Comparison of ENCODE assay signal across 10 mouse cellular contexts in genomic region chr17:74993726-74994581, GRCm38 (mm10). TPM values are rescaled to one million over a fixed set of nuclear protein-coding genes. Genes with fewer than 3 reads are reported as not detected.
DNase-seq lines count a peak whose midpoint lies in the region; ATAC-seq lines count a peak whose summit lies in the region.
"Had no signal": no experiment of that assay in that cellular context is flagged by ENCODE, and none has a peak within 500 bp of the region (broad histone marks: within the 10 kb centered on the region; RNA-seq: fewer than 3 reads in every experiment).

No protein-coding gene starts in this region.

- peak overlapping the region; percentile 46 for H3K9ac ChIP-seq in embryonic facial prominence, embryonic 11.5 days (replicated peaks; ENCODE audit: low read length)
- H3K9ac ChIP-seq in liver, embryonic 11.5 days (ENCODE audit: low read depth, low read length), result peak overlapping the region; percentile 26; the same call in 1 of the 2 replicates

- H3K9me3 ChIP-seq in embryonic facial prominence, embryonic 11.5 days (replicated peaks; ENCODE audit: control insufficient read depth, low read length), result no peaks in the 10 kb centered on the region
- peaks cover 9% of the 10 kb centered on the region; the same call in 1 of the 2 replicates for H3K9me3 ChIP-seq in hindbrain, embryonic 10.5 days
- H3K9me3 ChIP-seq in liver, embryonic 11.5 days (ENCODE audit: control insufficient read depth, low read length), result 0 out of 2 replicates have a peak, but pooled peaks cover 2% of the 10 kb centered on the region

- 2% methylated on average over 26 of the region's 26 CpGs for WGBS in embryonic facial prominence, embryonic 11.5 days
- WGBS in hindbrain, embryonic 10.5 days, result 3% methylated on average over 26 of the region's 26 CpGs
- 10% methylated on average over 26 of the region's 26 CpGs for WGBS in liver, embryonic 11.5 days

- peak overlapping the region; percentile 24 for H3K4me3 ChIP-seq in embryonic facial prominence, embryonic 11.5 days (ENCODE audit: low read depth, low read length)
- H3K4me3 ChIP-seq in hindbrain, embryonic 10.5 days, result peak overlapping the region; percentile 48
- H3K4me3 ChIP-seq in liver, embryonic 11.5 days (ENCODE audit: low read depth, low read length), result peak overlapping the region; percentile 19

- ATAC-seq in embryonic facial prominence, embryonic 11.5 days (replicated peaks; ENCODE audit: insufficient number of reproducible peaks, low FRiP score, low TSS enrichment, low read depth), result peak; percentile 92
- peak; percentile 67 for ATAC-seq in liver, embryonic 11.5 days (replicated peaks; ENCODE audit: low FRiP score)
- no peak for ATAC-seq in monocyte, adult 5-6 weeks (replicated peaks; ENCODE audit: insufficient number of reproducible peaks, low FRiP score, low TSS enrichment, poor library complexity, severe bottlenecking)
- ATAC-seq: Patski had no signal

- H3K36me3 ChIP-seq in embryonic facial prominence, embryonic 11.5 days (replicated peaks; ENCODE audit: control insufficient read depth, insufficient read depth, low read depth, low read length), result no peaks in the 10 kb centered on the region
- no peaks in the 10 kb centered on the region for H3K36me3 ChIP-seq in hindbrain, embryonic 10.5 days
- H3K36me3 ChIP-seq in liver, embryonic 11.5 days (ENCODE audit: control insufficient read depth, insufficient read depth, low read length), result no peaks in the 10 kb centered on the region

- H3K4me2 ChIP-seq in embryonic facial prominence, embryonic 11.5 days (ENCODE audit: low read depth, low read length), result peak overlapping the region; percentile 29
- peak overlapping the region; percentile 53 for H3K4me2 ChIP-seq in liver, embryonic 11.5 days

- H3K4me1 ChIP-seq in embryonic facial prominence, embryonic 11.5 days (ENCODE audit: control insufficient read depth, insufficient read depth, low read length), result no peaks in the 10 kb centered on the region
- H3K4me1 ChIP-seq in hindbrain, embryonic 10.5 days (replicated peaks), result peaks cover 20% of the 10 kb centered on the region
- peaks cover 6% of the 10 kb centered on the region; the same call in 1 of the 2 replicates for H3K4me1 ChIP-seq in liver, embryonic 11.5 days (replicated peaks; ENCODE audit: control insufficient read depth, insufficient read depth, low read length)

- H3K27me3 ChIP-seq in embryonic facial prominence, embryonic 11.5 days (ENCODE audit: control insufficient read depth, insufficient read depth, low read length), result no peaks in the 10 kb centered on the region
- H3K27me3 ChIP-seq in hindbrain, embryonic 10.5 days (ENCODE audit: insufficient read depth, poor library complexity, severe bottlenecking), result no peaks in the 10 kb centered on the region
- H3K27me3 ChIP-seq in liver, embryonic 11.5 days (replicated peaks; ENCODE audit: control insufficient read depth, insufficient read depth, low read length), result no peaks in the 10 kb centered on the region

- H3K27ac ChIP-seq in embryonic facial prominence, embryonic 11.5 days (replicated peaks; ENCODE audit: low read depth, low read length), result peak overlapping the region; percentile 82
- H3K27ac ChIP-seq in hindbrain, embryonic 10.5 days, result peak overlapping the region; percentile 84
- peak overlapping the region; percentile 49; the same call in 1 of the 2 replicates for H3K27ac ChIP-seq in liver, embryonic 11.5 days (ENCODE audit: low read depth, low read length)
- H3K27ac ChIP-seq: macrophage had no signal

- DNase-seq in heart, adult 18-20 months, result peak; percentile 12 to 41
- DNase-seq in heart, adult 8-10 months (ENCODE audit: low spot score), result no peak
- peak; percentile 90 for DNase-seq in embryonic facial prominence, embryonic 11.5 days (ENCODE audit: low spot score)
- DNase-seq in hindbrain, embryonic 10.5 days (ENCODE audit: low spot score), result peak; percentile 84
- peak; percentile 64 for DNase-seq in liver, embryonic 11.5 days (ENCODE audit: low spot score)
- DNase-seq in neural tube, embryonic 10.5 days (ENCODE audit: extremely low spot score, low spot score), result peak; percentile 78
- DNase-seq in layer of hippocampus, postnatal 10 days (ENCODE audit: low spot score in 2 of 2), result no peak

RNA-seq across cellular contexts. Expression of gene Ltbp1, which starts 11.4 kb away (rescaled TPM):
- total RNA-seq in heart, adult 18-20 months (2021), result 10 to 100 TPM; 38.5 to 43.3 TPM
- 10 to 100 TPM; 35.7 to 46.0 (median 42.1) TPM for total RNA-seq in heart, adult 8-10 months (2022)
- polyA plus RNA-seq in embryonic facial prominence, embryonic 11.5 days (2014; fragmentation: Nextera tagmentation; extraction: Ambion mirVana), result 14.2 and 16.8 TPM in 2 replicates
- 4.8 and 5.0 TPM in 2 replicates for polyA plus RNA-seq in hindbrain, embryonic 10.5 days (2016; fragmentation: Nextera tagmentation; extraction: Ambion mirVana)
- 14.2 and 15.6 TPM in 2 replicates for polyA plus RNA-seq in liver, embryonic 11.5 days (2014; fragmentation: Nextera tagmentation; extraction: Ambion mirVana)
- 1 to 10 TPM; 6.3 to 8.7 TPM for total RNA-seq in layer of hippocampus, postnatal 10 days (2021)
- total RNA-seq in monocyte, adult 5-6 weeks (2017), result 1.0 to 10.5 TPM in 2 of 3 replicates, not detected in the other

Comparison
In these comparisons a context has a peak if more than half of its experiments do, and no peak if none do; other contexts are left out.
1. DNase-seq: peak in heart, adult 18-20 months (2 of 2), embryonic facial prominence, embryonic 11.5 days (single experiment), hindbrain, embryonic 10.5 days (single experiment), liver, embryonic 11.5 days (single experiment) and neural tube, embryonic 10.5 days (single experiment); none in heart, adult 8-10 months (single experiment) and layer of hippocampus, postnatal 10 days (0 of 2).
2. Peak in every context shown above with its lines, with median percentiles within 50 percentile points of each other: H3K27ac ChIP-seq and H3K4me3 ChIP-seq.